Mouse (Mus musculus): ENCODE data around the gene Hyal3.

GRCm38 (mm10) chr9:107582509-107583062 lies 2.0 kb downstream of the Hyal3 start:
- no peak for TF ChIP-seq CTCF (IDR thresholded peaks at IDR 0.05; ENCODE audit: low read depth)
- TF ChIP-seq EP300 (IDR thresholded peaks at IDR 0.05; ENCODE audit: low read depth) = no peak

Data from liver, postnatal 0 days (tissue).